Mouse (Mus musculus): Measurements from ENCODE around the gene Zcchc4.
"Not testable (repeated sequence)": the region's sequence is repeated elsewhere in the genome, so short reads cannot be mapped to it uniquely, and the experiment has no call there.

The Zcchc4 gene

GRCm38 (mm10) chr5:52775237-52775636 lies at the start of gene Zcchc4:
Gene Zcchc4 (plus strand): TSS chr5:52775409.
- in situ Hi-C loops (cut with MboI; ENCODE audit: unreplicated experiment in 2 of 2) = no loop called here

- in situ Hi-C loops (cut with MboI; ENCODE audit: unreplicated experiment in 2 of 2) = no loop called here
Observed at GRCm38 (mm10) chr5:52727747-52728146, 47.5 kb upstream of the Zcchc4 start.

GRCm38 (mm10) chr5:52732811-52733210 lies 42.4 kb upstream of the Zcchc4 start:
- in situ Hi-C loops (cut with MboI; ENCODE audit: unreplicated experiment in 2 of 2) = no loop called here

- in situ Hi-C loops (cut with MboI; ENCODE audit: unreplicated experiment in 2 of 2) = no loop called here
Observed at GRCm38 (mm10) chr5:52736046-52736445, 39.2 kb upstream of the Zcchc4 start.

GRCm38 (mm10) chr5:52741391-52742111 lies 33.7 kb upstream of the Zcchc4 start, which contains the start of gene Pi4k2b:
Gene Pi4k2b (plus strand): TSS chr5:52741574.
- in situ Hi-C loops (cut with MboI; ENCODE audit: unreplicated experiment in 2 of 2) = loop anchor here (5.0 to 10.0 kb wide), 2 partner anchors 83 to 86 kb away; no protein-coding TSS in a partner anchor

GRCm38 (mm10) chr5:52742112-52742813 lies 32.9 kb upstream of the Zcchc4 start:
- in situ Hi-C loops (cut with MboI; ENCODE audit: unreplicated experiment in 2 of 2) = loop anchor here (5.0 to 10.0 kb wide), 2 partner anchors 83 to 85 kb away; no protein-coding TSS in a partner anchor

- in situ Hi-C loops (cut with MboI; ENCODE audit: unreplicated experiment in 2 of 2) = loop anchor here (5.0 to 10.0 kb wide), 2 partner anchors 82 to 84 kb away; no protein-coding TSS in a partner anchor
Observed at GRCm38 (mm10) chr5:52743231-52743630, 32.0 kb upstream of the Zcchc4 start.

- in situ Hi-C loops (cut with MboI; ENCODE audit: unreplicated experiment in 2 of 2) = loop anchor here in 1 of 2 experiments (10.0 kb wide), 1 partner anchor 78 kb away; no protein-coding TSS in a partner anchor
Observed at GRCm38 (mm10) chr5:52746920-52747319, 28.3 kb upstream of the Zcchc4 start.

GRCm38 (mm10) chr5:52748732-52749131 lies 26.5 kb upstream of the Zcchc4 start:
- in situ Hi-C loops (cut with MboI; ENCODE audit: unreplicated experiment in 2 of 2) = loop anchor here in 1 of 2 experiments (10.0 kb wide), 1 partner anchor 76 kb away; no protein-coding TSS in a partner anchor

- in situ Hi-C loops (cut with MboI; ENCODE audit: unreplicated experiment in 2 of 2) = no loop called here
Observed at GRCm38 (mm10) chr5:52753146-52753545, 22.1 kb upstream of the Zcchc4 start.

GRCm38 (mm10) chr5:52754196-52754595 lies 21.0 kb upstream of the Zcchc4 start:
- in situ Hi-C loops (cut with MboI; ENCODE audit: unreplicated experiment in 2 of 2) = no loop called here

GRCm38 (mm10) chr5:52755337-52755736 lies 19.9 kb upstream of the Zcchc4 start:
- in situ Hi-C loops (cut with MboI; ENCODE audit: unreplicated experiment in 2 of 2) = no loop called here

- in situ Hi-C loops (cut with MboI; ENCODE audit: unreplicated experiment in 2 of 2) = no loop called here
Observed at GRCm38 (mm10) chr5:52755989-52756388, 19.2 kb upstream of the Zcchc4 start.

- in situ Hi-C loops (cut with MboI; ENCODE audit: unreplicated experiment in 2 of 2) = no loop called here
Observed at GRCm38 (mm10) chr5:52762586-52762985, 12.6 kb upstream of the Zcchc4 start.

GRCm38 (mm10) chr5:52774267-52774666 lies 942 bp upstream of the Zcchc4 start:
- in situ Hi-C loops (cut with MboI; ENCODE audit: unreplicated experiment in 2 of 2) = no loop called here

GRCm38 (mm10) chr5:52776466-52777354 lies 1.5 kb downstream of the Zcchc4 start:
- in situ Hi-C loops (cut with MboI; ENCODE audit: unreplicated experiment in 2 of 2) = not testable (repeated sequence)

GRCm38 (mm10) chr5:52782523-52783250 lies 7.5 kb downstream of the Zcchc4 start:
- in situ Hi-C loops (cut with MboI; ENCODE audit: unreplicated experiment in 2 of 2) = no loop called here

GRCm38 (mm10) chr5:52783251-52783620 lies 8.0 kb downstream of the Zcchc4 start:
- in situ Hi-C loops (cut with MboI; ENCODE audit: unreplicated experiment in 2 of 2) = no loop called here

- in situ Hi-C loops (cut with MboI; ENCODE audit: unreplicated experiment in 2 of 2) = no loop called here
Observed at GRCm38 (mm10) chr5:52783957-52784356, 8.7 kb downstream of the Zcchc4 start.

All from v-Abl transformed pro-B cells (cell line).